Mouse (Mus musculus) neural tube, embryonic 14.5 days (tissue): Measurements from ENCODE around the gene Fbxw7. TPM values are rescaled to one million over a fixed set of nuclear protein-coding genes. Genes with fewer than 3 reads are reported as not detected.

ENCODE experiments used
- ATAC-seq: fragments of 200-750 bp; cut with Nextera tagmentation; 2 replicates; pipeline ENCODE4 v1.8.0; 2017; ENCODE audit warnings: low read depth, mild to moderate bottlenecking, moderate TSS enrichment, moderate library complexity
- H3K27ac ChIP-seq: fragments of 300-500 bp; sonication (generic); 2 replicates; pipeline ENCODE4 v1.5.1; 2014; ENCODE audit warnings: low read depth, mild to moderate bottlenecking, control low read depth, low read length, moderate library complexity, mixed read lengths
- H3K27me3 ChIP-seq: fragments of 300-500 bp; sonication (generic); 2 replicates; pipeline ENCODE4 v1.6.1; 2014; ENCODE audit warnings: low read length; ENCODE audit not compliant: control insufficient read depth, insufficient read depth
- H3K36me3 ChIP-seq: fragments of 300-500 bp; sonication (generic); 2 replicates; pipeline ENCODE4 v1.6.1; 2014; ENCODE audit warnings: low read length, mixed read lengths; ENCODE audit not compliant: control insufficient read depth, insufficient read depth
- H3K4me1 ChIP-seq: fragments of 300-500 bp; sonication (generic); 2 replicates; pipeline ENCODE4 v1.6.1; 2014; ENCODE audit warnings: low read length; ENCODE audit not compliant: control insufficient read depth, insufficient read depth
- H3K4me2 ChIP-seq: fragments of 300-500 bp; sonication (generic); 2 replicates; pipeline ENCODE4 v1.6.1; 2014; ENCODE audit warnings: mild to moderate bottlenecking, low read depth, low read length, control low read depth
- H3K4me3 ChIP-seq: fragments of 300-500 bp; sonication (generic); 2 replicates; pipeline ENCODE4 v1.5.1; 2014; ENCODE audit warnings: low read depth, low read length, control low read depth, mixed read lengths
- H3K9ac ChIP-seq: fragments of 300-500 bp; sonication (generic); replicated peaks from 2 replicates; pipeline ENCODE4 v1.6.1; 2014; ENCODE audit warnings: low read depth, mild to moderate bottlenecking, control low read depth, low read length, mixed read lengths
- H3K9me3 ChIP-seq: fragments of 300-500 bp; sonication (generic); 2 replicates; pipeline ENCODE4 v1.6.1; 2016; ENCODE audit warnings: low read length; ENCODE audit not compliant: control insufficient read depth
- WGBS: fragments of 180-500 bp; shearing (Covaris S2); extraction: QIAGEN DNeasy Blood & Tissue Kit; methylation state at CpG from one replicate; pipeline ENCODE4 v1.1.7; 2014; 5-methylcytosine and 5-hydroxymethylcytosine counted together
- polyA plus RNA-seq: library from polyadenylated mRNA; unstranded; fragments of >200 nt; fragmentation: Nextera tagmentation; extraction: Ambion mirVana; gene quantifications from 2 replicates; pipeline ENCODE4 v1.2.1, GENCODE M21; 2014

Gene Fbxw7
- polyA plus RNA-seq, 1 experiment from 2014 or later = 62.8 TPM

GRCm38 (mm10) chr3:85005257-85005656, 190.2 kb downstream of the Fbxw7 start:
- WGBS = 60% methylated on average over 2 of the region's 2 CpGs
- no peaks in the 10 kb centered on the region for H3K9me3 ChIP-seq
- no peak overlapping the region for H3K27ac ChIP-seq
- H3K9ac ChIP-seq = no peak overlapping the region
- ATAC-seq = no peak
- no peaks in the 10 kb centered on the region for H3K27me3 ChIP-seq
- no peak overlapping the region for H3K4me3 ChIP-seq
- no peak overlapping the region for H3K4me2 ChIP-seq
- H3K4me1 ChIP-seq = no peaks in the 10 kb centered on the region
- no peaks in the 10 kb centered on the region for H3K36me3 ChIP-seq

- Histone ChIP-seq H3K27ac (no peak overlapping the region), H3K27me3 (no peaks in the 10 kb centered on the region), H3K36me3 (no peaks in the 10 kb centered on the region), H3K9me3 (no peaks in the 10 kb centered on the region), H3K4me2 (no peak overlapping the region), H3K4me1 (no peaks in the 10 kb centered on the region), H3K4me3 (no peak overlapping the region), H3K9ac (no peak overlapping the region)
- ATAC-seq = no peak
- 85% methylated on average over 6 of the region's 6 CpGs for WGBS
Measured at GRCm38 (mm10) chr3:85012889-85013288, 197.8 kb downstream of the Fbxw7 start.

GRCm38 (mm10) chr3:85015667-85016066, 200.6 kb downstream of the Fbxw7 start:
- H3K27me3 ChIP-seq = no peaks in the 10 kb centered on the region
- H3K9me3 ChIP-seq = no peaks in the 10 kb centered on the region
- peak; percentile 34; the same call in 1 of the 2 replicates for ATAC-seq
- H3K36me3 ChIP-seq = no peaks in the 10 kb centered on the region
- WGBS = 53% methylated on average over 9 of the region's 9 CpGs
- H3K4me2 ChIP-seq = no peak overlapping the region
- no peaks in the 10 kb centered on the region for H3K4me1 ChIP-seq
- H3K27ac ChIP-seq = peak overlapping the region; percentile 40; the same call in 1 of the 2 replicates
- no peak overlapping the region for H3K9ac ChIP-seq
- no peak overlapping the region for H3K4me3 ChIP-seq

- H3K9me3 ChIP-seq = no peaks in the 10 kb centered on the region
- H3K27me3 ChIP-seq = no peaks in the 10 kb centered on the region
- H3K4me1 ChIP-seq = no peaks in the 10 kb centered on the region
- H3K4me2 ChIP-seq = no peak overlapping the region
- no peak overlapping the region for H3K27ac ChIP-seq
- ATAC-seq = no peak
- no peak overlapping the region for H3K4me3 ChIP-seq
- H3K9ac ChIP-seq = no peak overlapping the region
- no peaks in the 10 kb centered on the region for H3K36me3 ChIP-seq
Measured at GRCm38 (mm10) chr3:85020137-85020536, 205.1 kb downstream of the Fbxw7 start.

GRCm38 (mm10) chr3:85021816-85022215, 206.7 kb downstream of the Fbxw7 start:
- Histone ChIP-seq H3K4me3 (no peak overlapping the region), H3K27me3 (no peaks in the 10 kb centered on the region), H3K4me2 (no peak overlapping the region), H3K9ac (no peak overlapping the region), H3K9me3 (no peaks in the 10 kb centered on the region), H3K36me3 (no peaks in the 10 kb centered on the region), H3K4me1 (no peaks in the 10 kb centered on the region), H3K27ac (no peak overlapping the region)
- ATAC-seq = no peak
- 97% methylated on average over 6 of the region's 6 CpGs for WGBS

GRCm38 (mm10) chr3:85022800-85023199, 207.7 kb downstream of the Fbxw7 start:
- Histone ChIP-seq H3K4me3 (no peak overlapping the region), H3K4me2 (no peak overlapping the region), H3K9me3 (no peaks in the 10 kb centered on the region), H3K27ac (no peak overlapping the region), H3K9ac (no peak overlapping the region), H3K4me1 (no peaks in the 10 kb centered on the region), H3K27me3 (no peaks in the 10 kb centered on the region), H3K36me3 (no peaks in the 10 kb centered on the region)
- no peak for ATAC-seq
- WGBS = 74% methylated on average over 11 of the region's 11 CpGs

GRCm38 (mm10) chr3:85024237-85024636, 209.2 kb downstream of the Fbxw7 start:
- no peak for ATAC-seq
- no peaks in the 10 kb centered on the region for H3K9me3 ChIP-seq
- H3K36me3 ChIP-seq = no peaks in the 10 kb centered on the region
- WGBS = 78% methylated on average over 2 of the region's 2 CpGs
- no peak overlapping the region for H3K27ac ChIP-seq
- no peaks in the 10 kb centered on the region for H3K4me1 ChIP-seq
- H3K4me2 ChIP-seq = no peak overlapping the region
- H3K4me3 ChIP-seq = no peak overlapping the region
- no peaks in the 10 kb centered on the region for H3K27me3 ChIP-seq
- no peak overlapping the region for H3K9ac ChIP-seq

GRCm38 (mm10) chr3:85024817-85025705, 210.0 kb downstream of the Fbxw7 start:
- Histone ChIP-seq H3K27me3 (no peaks in the 10 kb centered on the region), H3K27ac (no peak overlapping the region), H3K9ac (no peak overlapping the region), H3K4me2 (no peak overlapping the region), H3K4me1 (no peaks in the 10 kb centered on the region), H3K4me3 (no peak overlapping the region), H3K36me3 (no peaks in the 10 kb centered on the region), H3K9me3 (no peaks in the 10 kb centered on the region)
- 28% methylated on average over 6 of the region's 6 CpGs for WGBS
- no peak for ATAC-seq
